Mouse (Mus musculus): ENCODE results near the gene Gpr83.

DNA sequence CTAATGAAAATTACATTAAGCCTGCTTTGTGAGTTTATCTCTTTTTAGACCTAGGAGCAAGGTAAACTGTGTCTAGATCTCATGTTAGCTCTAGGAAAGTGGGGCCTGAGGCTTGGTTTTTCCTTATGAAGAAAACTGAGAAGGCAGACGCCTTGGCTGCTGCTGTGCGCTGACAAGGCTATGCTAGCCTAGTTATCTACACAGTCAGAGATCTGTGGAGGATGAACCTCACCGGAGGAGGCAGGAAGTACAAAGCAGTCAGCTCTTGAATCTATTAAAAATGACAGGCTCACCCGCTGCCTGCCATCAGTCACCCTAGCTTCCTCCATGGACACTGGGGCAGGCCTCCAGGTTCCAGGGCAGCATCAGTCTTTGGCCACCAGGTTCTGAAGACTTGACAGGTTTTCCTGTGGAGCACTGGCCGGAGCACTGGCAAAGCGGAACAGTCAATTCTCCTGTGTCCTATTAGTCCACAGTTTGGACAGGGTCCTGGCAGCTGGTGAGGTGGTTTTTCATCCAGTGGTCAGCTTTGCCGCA, 1.8 kb upstream of the Gpr83 start:
- TF ChIP-seq CTCF (IDR thresholded peaks at IDR 0.05; ENCODE audit: low read depth) (no peak), EP300 (IDR thresholded peaks at IDR 0.05; ENCODE audit: low read depth) (no peak)

Measured in heart, postnatal 0 days (tissue).